Mouse (Mus musculus) CH12.LX (cell line): ENCODE results near the gene Ush2a. TPM values are rescaled to one million over a fixed set of nuclear protein-coding genes. Genes with fewer than 3 reads are reported as not detected.
A peak's percentile ranks its signal among the peaks of the same experiment; 100 is the strongest.

Experiments
- DNase-seq: peaks from one replicate; pipeline ENCODE4 v3.0.0-alpha.2; 2013; ENCODE audit errors: extremely low read depth
- H3K27ac ChIP-seq: 2 replicates; pipeline ENCODE4 v1.5.1; 2012; ENCODE audit warnings: low read depth, mild to moderate bottlenecking, control low read depth, moderate library complexity; ENCODE audit not compliant: insufficient read depth
- H3K27me3 ChIP-seq: replicated peaks from 2 replicates; pipeline ENCODE3; 2012; ENCODE audit warnings: inconsistent platforms
- H3K36me3 ChIP-seq, 2 experiments: replicated peaks in 1 of 2; 2 replicates each; pipeline versions ENCODE3 to v1.6.1; 2012; ENCODE audit warnings: inconsistent platforms in 1 of 2, low read length in 1 of 2, mild to moderate bottlenecking in 1 of 2, mixed read lengths in 1 of 2, moderate library complexity in 1 of 2; ENCODE audit not compliant: control insufficient read depth in 1 of 2, insufficient read depth in 1 of 2
- H3K4me1 ChIP-seq, 2 experiments: 2 replicates each; pipeline ENCODE4 v1.6.1; 2012; ENCODE audit warnings: inconsistent platforms in 1 of 2, moderate library complexity in 1 of 2; ENCODE audit not compliant: insufficient read depth in 2 of 2, control insufficient read depth in 1 of 2
- H3K4me2 ChIP-seq: 2 replicates; pipeline ENCODE4 v1.6.1; 2012; ENCODE audit warnings: low read depth, mild to moderate bottlenecking, control low read depth; ENCODE audit not compliant: poor library complexity, insufficient read depth, severe bottlenecking
- H3K4me3 ChIP-seq, 3 experiments: fragments of 150-350 bp in 1 of 3; sonication (generic) in 1 of 3; replicated peaks in 1 of 3; 2 replicates each; pipeline versions ENCODE3 to v1.5.1; 2011 to 2012; ENCODE audit warnings: low read depth in 2 of 3, low read length in 2 of 3, mild to moderate bottlenecking in 2 of 3, moderate library complexity in 2 of 3, control low read depth in 1 of 3, improper control_type of control experiment in 1 of 3, inconsistent platforms in 1 of 3, mixed read lengths in 1 of 3; ENCODE audit not compliant: poor library complexity in 1 of 3
- H3K79me2 ChIP-seq: replicated peaks from 2 replicates; pipeline ENCODE4 v1.6.1; 2012; ENCODE audit warnings: mild to moderate bottlenecking, moderate library complexity; ENCODE audit not compliant: control insufficient read depth, poor library complexity, insufficient read depth, severe bottlenecking; ENCODE audit errors: extremely low read depth
- H3K9ac ChIP-seq: 2 replicates; pipeline ENCODE4 v1.6.1; 2012; ENCODE audit warnings: low read depth, mild to moderate bottlenecking, control low read depth, moderate library complexity; ENCODE audit not compliant: insufficient read depth
- H3K9me3 ChIP-seq: replicated peaks from 2 replicates; pipeline ENCODE3; 2012; ENCODE audit warnings: low read length, inconsistent platforms, mixed read lengths
- BHLHE40 ChIP-seq: IDR thresholded peaks from 2 replicates; pipeline ENCODE4 v1.6.1; 2011; ENCODE audit warnings: mild to moderate bottlenecking, low read depth, low read length, improper control_type of control experiment
- CHD1 ChIP-seq: IDR thresholded peaks from 2 replicates; pipeline ENCODE4 v1.6.1; 2012; ENCODE audit warnings: low read depth, low read length, improper control_type of control experiment, inconsistent platforms
- CTCF ChIP-seq, 2 experiments: IDR thresholded peaks in 1 of 2; conservative IDR thresholded peaks in 1 of 2; 2 replicates each; pipeline ENCODE4 v1.5.1; 2011 to 2012; ENCODE audit warnings: low read depth in 2 of 2, low read length in 2 of 2, improper control_type of control experiment in 1 of 2, inconsistent platforms in 1 of 2, mild to moderate bottlenecking in 1 of 2, moderate library complexity in 1 of 2
- ELF1 ChIP-seq: IDR thresholded peaks from 2 replicates; pipeline ENCODE4 v1.6.1; 2014; ENCODE audit warnings: low read depth, mild to moderate bottlenecking, inconsistent platforms, low read length, improper control_type of control experiment
- ETS1 ChIP-seq: conservative IDR thresholded peaks from 2 replicates; pipeline ENCODE4 v1.6.1; 2012; ENCODE audit warnings: low read depth, mild to moderate bottlenecking, inconsistent platforms, low read length, improper control_type of control experiment, moderate library complexity
- KAT2A ChIP-seq: IDR thresholded peaks from 2 replicates; pipeline ENCODE4 v1.6.1; 2012; ENCODE audit warnings: low read length, improper control_type of control experiment, inconsistent platforms; ENCODE audit not compliant: insufficient replicate concordance
- MAX ChIP-seq: IDR thresholded peaks from 2 replicates; pipeline ENCODE4 v1.6.1; 2011; ENCODE audit warnings: low read length, improper control_type of control experiment
- MAZ ChIP-seq: IDR thresholded peaks from 2 replicates; pipeline ENCODE4 v1.6.1; 2012; ENCODE audit warnings: low read depth, mild to moderate bottlenecking, inconsistent platforms, low read length, improper control_type of control experiment, moderate library complexity
- NELFE ChIP-seq: IDR thresholded peaks from 2 replicates; pipeline ENCODE4 v1.6.1; 2011; ENCODE audit warnings: low read depth, low read length, improper control_type of control experiment
- NRF1 ChIP-seq: IDR thresholded peaks from 2 replicates; pipeline ENCODE4 v1.6.1; 2014; ENCODE audit warnings: low read depth, mild to moderate bottlenecking, inconsistent platforms, low read length, improper control_type of control experiment, moderate library complexity
- PAX5 ChIP-seq: IDR thresholded peaks from 2 replicates; pipeline ENCODE4 v1.6.1; 2012; ENCODE audit warnings: low read length, inconsistent platforms, mixed read lengths
- POLR2AphosphoS2 ChIP-seq: IDR thresholded peaks from 2 replicates; pipeline ENCODE4 v1.6.1; 2011; ENCODE audit warnings: low read depth, low read length, improper control_type of control experiment
- RCOR1 ChIP-seq: conservative IDR thresholded peaks from 2 replicates; pipeline ENCODE4 v1.6.1; 2012; ENCODE audit warnings: low read depth, mild to moderate bottlenecking, inconsistent platforms, low read length, improper control_type of control experiment
- SIN3A ChIP-seq: IDR thresholded peaks from 2 replicates; pipeline ENCODE4 v1.6.1; 2012; ENCODE audit warnings: low read length, improper control_type of control experiment, inconsistent platforms
- SMC3 ChIP-seq: IDR thresholded peaks from 2 replicates; pipeline ENCODE4 v1.6.1; 2011; ENCODE audit warnings: low read depth, low read length, improper control_type of control experiment
- TCF12 ChIP-seq: IDR thresholded peaks from 2 replicates; pipeline ENCODE4 v1.6.1; 2014; ENCODE audit warnings: low read depth, mild to moderate bottlenecking, inconsistent platforms, low read length, improper control_type of control experiment
- UBTF ChIP-seq: IDR thresholded peaks from 2 replicates; pipeline ENCODE4 v1.6.1; 2012; ENCODE audit warnings: low read depth, mild to moderate bottlenecking, inconsistent platforms, low read length, improper control_type of control experiment, moderate library complexity
- USF2 ChIP-seq: conservative IDR thresholded peaks from 2 replicates; pipeline ENCODE4 v1.6.1; 2011; ENCODE audit warnings: low read depth, low read length, improper control_type of control experiment
- ZKSCAN1 ChIP-seq: IDR thresholded peaks from 2 replicates; pipeline ENCODE4 v1.6.1; 2012; ENCODE audit warnings: low read depth, inconsistent platforms, low read length, improper control_type of control experiment, borderline replicate concordance
- ZMIZ1 ChIP-seq: IDR thresholded peaks from 2 replicates; pipeline ENCODE4 v1.6.1; 2012; ENCODE audit warnings: low read depth, mild to moderate bottlenecking, inconsistent platforms, low read length, improper control_type of control experiment
- ZNF384 ChIP-seq: IDR thresholded peaks from 2 replicates; pipeline ENCODE4 v1.6.1; 2012; ENCODE audit warnings: low read depth, low read length, improper control_type of control experiment, inconsistent platforms
- dilution Hi-C: fragments of 300-500 bp; cut with MboI; formaldehyde crosslinking; loops from 2 replicates; pipeline ENCODE4 v1.14.3; 2020; ENCODE audit warnings: low sequenced_read_pairs; ENCODE audit not compliant: extremely low pct_unique_long_range_greater_than_20kb, extremely low pct_ligation_motif_present
- in situ Hi-C: fragments of 300-500 bp; cut with MboI; formaldehyde crosslinking; loops from 3 replicates; pipeline ENCODE4 v1.14.3; 2019; ENCODE audit warnings: low sequenced_read_pairs, low pct_ligation_motif_present, low pct_unique_long_range_greater_than_20kb, mixed read lengths
- polyA plus RNA-seq: library from polyadenylated mRNA; unstranded; fragments of >175 nt; gene quantifications from 2 replicates; pipeline ENCODE4 v1.2.1, GENCODE M21; 2012; ENCODE audit warnings: low read depth; ENCODE audit not compliant: insufficient read length
- total RNA-seq, 2 experiments: library from RNA; depleted of rRNA; stranded (reverse); fragments of 300-350 nt in 1 of 2; fragments of >200 nt in 1 of 2; gene quantifications; 2 replicates each; pipeline ENCODE4 v1.2.3; 2012 to 2014

Ush2a gene
- total and polyA plus RNA-seq, 3 experiments, result not detected

- Histone ChIP-seq H3K27ac (no peak overlapping the region), H3K9me3 (no peaks in the 10 kb centered on the region), H3K36me3 (peaks cover 6 to 19% of the 10 kb centered on the region in 2 experiments), H3K9ac (no peak overlapping the region), H3K27me3 (no peaks in the 10 kb centered on the region), H3K4me3 (peak overlapping the region in 2 of 3 experiments; percentile 44 to 93), H3K4me1 (peaks cover 9 to 38% of the 10 kb centered on the region in 2 experiments), H3K4me2 (peak overlapping the region; percentile 37; the same call in 1 of the 2 replicates), H3K79me2 (peaks cover 10% of the 10 kb centered on the region; the same call in 1 of the 2 replicates)
- DNase-seq, result no peak
- dilution Hi-C loops (no loop called here), in situ Hi-C loops (no loop called here)
- TF ChIP-seq MAZ (0 out of 2 replicates have a peak, but pooled peaks have one; percentile 2), BHLHE40 (no peak)
Measured at GRCm38 (mm10) chr1:189007980-189008324, 746.1 kb downstream of the Ush2a start.

- Histone ChIP-seq H3K27me3 (no peaks in the 10 kb centered on the region), H3K9me3 (no peaks in the 10 kb centered on the region), H3K36me3 (peaks cover under 1 to 3% of the 10 kb centered on the region in 2 experiments), H3K4me3 (no peak overlapping the region), H3K4me2 (no peak overlapping the region), H3K79me2 (peaks cover 5% of the 10 kb centered on the region; the same call in 1 of the 2 replicates), H3K9ac (no peak overlapping the region), H3K27ac (no peak overlapping the region), H3K4me1 (peaks cover 9 to 29% of the 10 kb centered on the region in 2 experiments)
- in situ Hi-C loops (no loop called here), dilution Hi-C loops (no loop called here)
- DNase-seq, result no peak
- TF ChIP-seq USF2 (no peak), BHLHE40 (no peak), NELFE (no peak), KAT2A (no peak), MAX (no peak), CHD1 (no peak), ZMIZ1 (no peak), ETS1 (no peak), ELF1 (no peak), UBTF (no peak), NRF1 (no peak), PAX5 (no peak), TCF12 (no peak), ZKSCAN1 (no peak), RCOR1 (no peak), SIN3A (no peak), CTCF (conservative IDR thresholded peaks at IDR 0.05 in 1 of 2, IDR thresholded peaks at IDR 0.05 in 1 of 2; ENCODE audit: low read depth in 2 of 2, low read length in 2 of 2) (no peak), POLR2AphosphoS2 (no peak), SMC3 (no peak), ZNF384 (no peak)
Measured at GRCm38 (mm10) chr1:189010671-189011070, 748.8 kb downstream of the Ush2a start.
